Mouse (Mus musculus) lung, embryonic 14.5 days (tissue): ENCODE data around the gene Ptrh1. TPM values are rescaled to one million over a fixed set of nuclear protein-coding genes. Genes with fewer than 3 reads are reported as not detected.

Source experiments
- ATAC-seq: fragments of 200-750 bp; cut with Nextera tagmentation; 2 replicates; pipeline ENCODE4 v1.8.0; 2017; ENCODE audit warnings: mild to moderate bottlenecking, moderate TSS enrichment, moderate library complexity; ENCODE audit not compliant: insufficient read depth
- DNase-seq: peaks from one replicate; pipeline ENCODE4 v3.0.0-alpha.2; 2015
- H3K27ac ChIP-seq: fragments of 300-500 bp; sonication (generic); 2 replicates; pipeline ENCODE4 v1.5.1; 2014; ENCODE audit warnings: low read depth, mild to moderate bottlenecking, moderate library complexity
- H3K27me3 ChIP-seq: fragments of 300-500 bp; sonication (generic); 2 replicates; pipeline ENCODE4 v1.6.1; 2014; ENCODE audit warnings: low read length, control low read depth; ENCODE audit not compliant: insufficient read depth
- H3K36me3 ChIP-seq: fragments of 300-500 bp; sonication (generic); 2 replicates; pipeline ENCODE4 v1.6.1; 2014; ENCODE audit warnings: control low read depth; ENCODE audit not compliant: insufficient read depth
- H3K4me1 ChIP-seq: fragments of 300-500 bp; sonication (generic); 2 replicates; pipeline ENCODE4 v1.6.1; 2014; ENCODE audit warnings: antibody characterized with exemption, control low read depth; ENCODE audit not compliant: insufficient read depth
- H3K4me2 ChIP-seq: fragments of 300-500 bp; sonication (generic); 2 replicates; pipeline ENCODE4 v1.6.1; 2014; ENCODE audit warnings: mild to moderate bottlenecking
- H3K4me3 ChIP-seq: fragments of 300-500 bp; sonication (generic); 2 replicates; pipeline ENCODE4 v1.5.1; 2014; ENCODE audit warnings: low read depth, low read length
- H3K9ac ChIP-seq: fragments of 300-500 bp; sonication (generic); 2 replicates; pipeline ENCODE4 v1.6.1; 2014
- H3K9me3 ChIP-seq: fragments of 300-500 bp; sonication (generic); 2 replicates; pipeline ENCODE4 v1.6.1; 2016; ENCODE audit warnings: low read depth, low read length, control low read depth
- CTCF ChIP-seq: IDR thresholded peaks from 2 replicates; pipeline ENCODE4 v1.5.1; 2016; ENCODE audit warnings: antibody characterized with exemption, low read depth
- WGBS: fragments of 180-500 bp; shearing (Covaris S2); extraction: QIAGEN DNeasy Blood & Tissue Kit; methylation state at CpG from one replicate; pipeline ENCODE4 v1.1.7; 2014; 5-methylcytosine and 5-hydroxymethylcytosine counted together
- polyA plus RNA-seq: library from polyadenylated mRNA; unstranded; fragments of >200 nt; fragmentation: Nextera tagmentation; extraction: Ambion mirVana; gene quantifications from 2 replicates; pipeline ENCODE4 v1.2.1, GENCODE M21; 2014

Ptrh1 gene
- polyA plus RNA-seq, 1 experiment from 2014 or later = 4.4 TPM

GRCm38 (mm10) chr2:32734480-32734879 lies 41.1 kb upstream of the Ptrh1 start:
- Histone ChIP-seq H3K27ac (peak overlapping the region; percentile 67; the same call in 1 of the 2 replicates), H3K4me1 (peaks cover 9% of the 10 kb centered on the region; the same call in 1 of the 2 replicates), H3K9me3 (no peaks in the 10 kb centered on the region), H3K4me3 (no peak overlapping the region), H3K36me3 (peaks cover 4% of the 10 kb centered on the region; the same call in 1 of the 2 replicates), H3K4me2 (no peak overlapping the region), H3K9ac (no peak overlapping the region), H3K27me3 (no peaks in the 10 kb centered on the region)
- DNase-seq (no peak), ATAC-seq (no peak)
- WGBS = 35% methylated on average over 4 of the region's 4 CpGs
- TF ChIP-seq CTCF = no peak

GRCm38 (mm10) chr2:32734933-32735332 lies 40.7 kb upstream of the Ptrh1 start:
- Histone ChIP-seq H3K9me3 (no peaks in the 10 kb centered on the region), H3K36me3 (peaks cover 4% of the 10 kb centered on the region; the same call in 1 of the 2 replicates), H3K27me3 (no peaks in the 10 kb centered on the region), H3K9ac (no peak overlapping the region), H3K27ac (peak overlapping the region; percentile 67; the same call in 1 of the 2 replicates), H3K4me3 (no peak overlapping the region), H3K4me2 (peak overlapping the region; percentile 32; the same call in 1 of the 2 replicates), H3K4me1 (peaks cover 9% of the 10 kb centered on the region; the same call in 1 of the 2 replicates)
- WGBS = 43% methylated on average over 4 of the region's 4 CpGs
- peak; percentile 43; the same call in 1 of the 2 replicates for ATAC-seq
- TF ChIP-seq CTCF = no peak
- peak; percentile 68 for DNase-seq

GRCm38 (mm10) chr2:32736306-32736829 lies 39.2 kb upstream of the Ptrh1 start:
- Histone ChIP-seq H3K4me1 (0 out of 2 replicates have a peak, but pooled peaks cover under 1% of the 10 kb centered on the region), H3K36me3 (peaks cover 4% of the 10 kb centered on the region; the same call in 1 of the 2 replicates), H3K27me3 (peaks cover 7% of the 10 kb centered on the region), H3K9ac (no peak overlapping the region), H3K4me2 (no peak overlapping the region), H3K27ac (no peak overlapping the region), H3K9me3 (no peaks in the 10 kb centered on the region), H3K4me3 (no peak overlapping the region)
- DNase-seq (no peak), ATAC-seq (no peak)
- WGBS = 35% methylated on average over 3 of the region's 3 CpGs
- no peak for TF ChIP-seq CTCF

- no peaks in the 10 kb centered on the region for H3K4me1 ChIP-seq
- no peak overlapping the region for H3K4me3 ChIP-seq
- H3K27ac ChIP-seq = no peak overlapping the region
- no peak overlapping the region for H3K4me2 ChIP-seq
- TF ChIP-seq CTCF = no peak
- H3K9ac ChIP-seq = no peak overlapping the region
- no peaks in the 10 kb centered on the region for H3K9me3 ChIP-seq
- WGBS = 57% methylated on average over 6 of the region's 6 CpGs
- H3K27me3 ChIP-seq = peaks cover 13% of the 10 kb centered on the region
- H3K36me3 ChIP-seq = peaks cover 4% of the 10 kb centered on the region; the same call in 1 of the 2 replicates
- ATAC-seq (no peak), DNase-seq (no peak)
Observed at GRCm38 (mm10) chr2:32737008-32737407, 38.6 kb upstream of the Ptrh1 start.

- ATAC-seq (no peak), DNase-seq (no peak)
- H3K4me3 ChIP-seq = no peak overlapping the region
- no peak for TF ChIP-seq CTCF
- H3K4me2 ChIP-seq = no peak overlapping the region
- H3K9ac ChIP-seq = no peak overlapping the region
- no peak overlapping the region for H3K27ac ChIP-seq
- WGBS = 62% methylated on average over 4 of the region's 4 CpGs
- no peaks in the 10 kb centered on the region for H3K9me3 ChIP-seq
- peaks cover 12% of the 10 kb centered on the region for H3K36me3 ChIP-seq
- peaks cover 21% of the 10 kb centered on the region for H3K27me3 ChIP-seq
- no peaks in the 10 kb centered on the region for H3K4me1 ChIP-seq
Observed at GRCm38 (mm10) chr2:32739311-32739710, 36.3 kb upstream of the Ptrh1 start.

GRCm38 (mm10) chr2:32740916-32741272 lies 34.7 kb upstream of the Ptrh1 start, which contains the start of gene 6330409D20Rik:
Gene 6330409D20Rik (minus strand): TSS chr2:32741016.
- no peak for TF ChIP-seq CTCF
- DNase-seq (no peak), ATAC-seq (no peak; the same call in 1 of the 2 replicates)
- peak within 1 kb of the TSS; percentile 76 for H3K4me2 ChIP-seq
- WGBS = 10% methylated on average over 11 of the region's 11 CpGs
- H3K27ac ChIP-seq = no peak within 1 kb of the TSS
- H3K4me1 ChIP-seq = no peaks in the 10 kb centered on the region
- peak within 1 kb of the TSS; percentile 48 for H3K9ac ChIP-seq
- no peaks in the 10 kb centered on the region for H3K9me3 ChIP-seq
- peaks cover 21% of the 10 kb centered on the region for H3K27me3 ChIP-seq
- H3K4me3 ChIP-seq = peak within 1 kb of the TSS; percentile 42
- H3K36me3 ChIP-seq = peaks cover 28% of the 10 kb centered on the region

- Histone ChIP-seq H3K4me2 (peak overlapping the region; percentile 76), H3K27me3 (peaks cover 21% of the 10 kb centered on the region), H3K9ac (peak overlapping the region; percentile 48), H3K4me3 (peak overlapping the region; percentile 42), H3K9me3 (no peaks in the 10 kb centered on the region), H3K27ac (no peak overlapping the region), H3K36me3 (peaks cover 33% of the 10 kb centered on the region), H3K4me1 (no peaks in the 10 kb centered on the region)
- no peak for TF ChIP-seq CTCF
- 6% methylated on average over 55 of the region's 58 CpGs for WGBS
- ATAC-seq = peak; percentile 55
- peak; percentile 53 for DNase-seq
Observed at GRCm38 (mm10) chr2:32741273-32742172, 34.1 kb upstream of the Ptrh1 start.
